Mouse (Mus musculus) heart, postnatal 0 days (tissue): ENCODE data around the gene Lias.

ENCODE experiments used
- CTCF ChIP-seq: IDR thresholded peaks from 2 replicates; pipeline ENCODE4 v1.5.1; 2016; ENCODE audit warnings: antibody characterized with exemption, control low read depth, low read depth
- EP300 ChIP-seq: IDR thresholded peaks from 2 replicates; pipeline ENCODE4 v1.6.1; 2016; ENCODE audit warnings: antibody characterized with exemption, low read depth

DNA sequence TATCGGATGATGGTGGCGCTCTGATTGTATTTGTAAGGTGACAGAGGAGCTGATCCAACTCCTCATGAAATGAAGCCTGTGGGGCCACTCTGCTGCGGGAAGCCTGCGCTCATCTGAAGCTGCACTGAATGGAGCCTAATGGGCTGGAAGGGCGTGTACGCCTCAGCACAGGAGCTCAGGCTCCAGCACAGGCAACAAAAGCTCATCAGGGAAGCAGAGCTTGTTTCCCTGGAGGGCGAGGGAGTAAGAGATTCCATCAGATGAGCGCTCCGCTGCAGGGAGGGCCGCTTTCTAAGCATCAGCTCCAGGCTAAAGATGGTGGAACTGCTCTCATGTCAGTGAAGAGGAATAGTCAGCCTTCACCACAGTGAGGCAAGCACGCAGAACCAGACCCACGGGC lies 16.7 kb downstream of the Lias start:
- TF ChIP-seq EP300 = no peak
- TF ChIP-seq CTCF = no peak
